Mouse (Mus musculus) cerebellum, adult 9-11 months (tissue): ENCODE measurements around the gene Spns2.
A peak's percentile ranks its signal among the peaks of the same experiment; 100 is the strongest.

Experiments used
- DNase-seq: peaks from one replicate; pipeline ENCODE4 v3.0.0; 2022

Gene Spns2

DNA sequence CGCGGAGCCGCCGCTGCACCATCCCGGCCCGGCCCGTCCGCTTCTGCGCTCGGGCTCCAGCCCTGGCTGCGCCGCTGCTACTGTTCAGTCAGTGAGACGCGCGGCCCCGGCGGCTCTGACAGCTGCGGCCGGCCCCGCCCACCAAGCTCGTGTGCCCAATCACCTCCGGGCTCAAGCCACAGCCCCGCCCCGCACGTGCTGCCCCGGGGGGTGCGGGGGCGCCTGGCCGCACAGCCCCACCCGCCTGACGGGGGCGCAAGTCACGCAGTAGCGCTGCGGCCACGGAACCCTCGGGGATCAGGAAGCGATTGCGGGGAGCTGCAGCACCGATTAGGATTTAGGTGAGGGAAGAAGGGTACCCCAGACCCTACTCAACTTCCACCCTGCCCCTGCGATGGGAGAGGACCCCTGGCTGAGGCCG is at the start of gene Spns2:
TSS of gene Spns2 (minus strand) at position 24 of the 421 bp plus-strand sequence.
- DNase-seq = peak; percentile 73

GRCm38 (mm10) chr11:72538811-72539210 is 49.1 kb upstream of the Spns2 start:
- no peak for DNase-seq

DNA sequence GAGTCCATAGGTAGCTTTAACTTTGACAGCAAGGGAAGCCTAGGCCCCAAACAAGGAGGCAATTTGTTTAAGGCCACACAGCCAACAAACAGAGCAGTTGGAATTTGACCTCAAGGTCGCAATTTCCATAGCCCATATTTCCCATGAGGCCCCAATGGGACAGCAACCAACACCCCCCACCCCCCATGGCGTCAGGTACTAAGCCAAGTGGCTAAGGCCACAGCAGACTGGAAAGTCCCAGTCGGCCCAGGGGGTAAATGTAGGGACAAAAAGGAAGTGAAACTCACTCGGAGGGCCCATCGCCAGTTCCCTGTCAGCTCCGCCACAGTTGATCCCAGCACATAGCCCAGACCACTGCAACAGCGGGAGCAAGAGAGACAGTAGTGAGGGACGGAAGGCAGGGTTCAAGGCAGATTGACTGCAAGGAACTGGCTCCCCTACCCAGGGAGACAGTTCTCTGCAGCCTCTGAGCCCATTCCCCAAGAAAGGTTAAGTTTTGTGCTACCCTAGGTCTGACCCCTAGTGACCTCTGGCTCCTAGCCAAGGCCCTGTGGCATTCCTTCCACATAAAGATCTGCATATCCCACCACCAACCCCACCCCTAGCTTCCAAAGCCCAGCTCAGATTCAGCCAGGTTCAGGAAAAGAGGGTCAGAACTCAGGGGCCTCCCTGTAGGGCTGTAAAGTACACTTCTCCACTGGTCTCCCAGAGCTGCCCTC is 48.5 kb upstream of the Spns2 start:
- no peak for DNase-seq

GRCm38 (mm10) chr11:72537503-72537902 is 47.8 kb upstream of the Spns2 start:
- DNase-seq = no peak

DNA sequence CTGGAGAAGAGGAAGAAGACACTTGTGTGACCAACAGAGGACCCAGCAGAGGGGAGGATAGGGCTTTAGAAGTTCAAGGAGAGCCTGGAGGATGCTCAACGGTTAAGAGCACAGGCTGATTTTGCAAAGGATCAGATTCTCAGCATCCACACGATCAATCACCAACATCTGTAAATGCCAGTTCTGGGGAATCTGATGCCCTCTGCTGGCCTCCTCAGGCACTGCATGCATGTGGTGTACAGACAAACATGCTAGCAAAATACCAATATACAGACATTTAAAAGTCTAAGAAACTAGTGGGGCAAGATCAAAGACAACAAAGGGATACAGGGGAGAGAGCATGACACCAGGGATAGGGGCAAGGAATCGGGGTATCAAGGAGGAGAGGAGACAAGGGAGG is 45.8 kb upstream of the Spns2 start:
- no peak for DNase-seq

DNA sequence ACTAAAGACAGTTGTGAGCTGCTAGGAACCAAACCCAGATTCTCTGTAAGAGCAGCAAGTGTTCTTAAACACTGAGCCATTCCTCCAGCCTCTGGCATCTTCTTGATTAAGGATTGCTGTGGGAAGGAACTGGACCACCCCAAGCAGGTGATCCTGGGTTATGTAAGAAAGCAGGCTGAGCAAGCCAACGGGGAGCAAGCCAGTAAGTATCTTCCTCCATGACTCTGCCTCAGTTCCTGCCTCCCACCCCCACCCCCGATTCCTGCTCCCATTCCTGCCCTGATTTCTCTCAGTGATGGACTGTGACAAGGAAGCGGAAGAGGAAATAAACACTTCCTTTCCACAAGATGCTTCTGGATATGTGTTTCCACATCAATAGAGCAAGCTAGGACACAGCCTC is 43.2 kb upstream of the Spns2 start:
- DNase-seq = no peak

DNA sequence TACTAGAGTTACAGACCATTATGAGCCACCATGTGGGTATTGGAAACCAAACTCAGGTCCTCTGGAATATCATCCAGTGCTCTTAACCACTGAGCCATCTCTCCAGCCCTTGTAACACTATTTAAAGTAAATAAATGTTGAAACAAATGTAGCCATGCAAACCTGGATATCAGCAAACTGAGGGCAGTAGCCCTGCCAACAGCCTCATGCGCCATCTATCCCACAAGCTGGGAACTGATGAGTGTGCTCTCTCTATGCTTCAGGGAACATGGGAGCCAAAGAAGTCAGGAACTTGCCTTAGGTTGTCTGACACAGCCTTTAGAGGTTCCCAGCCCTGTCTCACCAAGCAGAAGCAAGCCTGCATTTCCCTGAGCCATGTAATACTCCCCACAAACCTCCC is 41.9 kb upstream of the Spns2 start:
- DNase-seq = no peak

DNA sequence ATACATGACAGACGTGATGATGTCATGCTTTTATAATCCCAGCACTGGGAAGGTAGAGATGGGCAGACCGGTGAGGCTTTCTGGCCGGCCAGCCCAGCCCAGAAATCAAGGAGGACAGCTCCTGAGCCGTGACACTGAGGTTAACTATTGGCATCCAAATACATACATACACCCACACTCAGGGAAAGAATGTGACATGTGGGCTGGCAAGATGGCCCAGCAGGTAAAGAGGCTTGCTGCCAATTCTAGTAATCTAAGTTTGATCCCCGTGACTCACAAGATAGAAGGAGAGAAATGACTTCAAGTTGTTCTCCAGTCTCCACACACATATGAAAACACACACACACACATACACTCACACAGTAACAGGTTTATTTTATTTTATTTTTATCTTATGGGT is 41.4 kb upstream of the Spns2 start:
- DNase-seq = no peak

DNA sequence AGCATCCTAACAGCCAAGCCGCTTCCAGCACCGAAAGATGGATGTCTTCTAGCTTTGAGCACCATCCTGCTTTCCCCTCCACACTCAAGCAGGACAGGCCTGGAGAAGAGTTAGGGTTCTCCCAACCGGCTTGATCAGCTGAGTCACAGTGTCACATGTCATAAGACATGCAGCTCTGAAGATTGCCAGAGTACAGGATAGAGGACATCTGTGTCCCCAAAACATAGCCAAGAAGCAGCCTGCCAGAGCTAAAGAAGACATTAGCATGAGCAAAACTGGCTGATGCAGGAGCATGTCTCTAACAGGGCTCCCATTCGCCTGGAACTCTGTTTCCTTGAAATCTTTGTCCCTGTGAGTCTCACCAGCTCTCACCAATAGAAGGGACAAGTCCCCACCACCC is 36.5 kb upstream of the Spns2 start:
- DNase-seq = no peak

- no peak for DNase-seq
Measured at GRCm38 (mm10) chr11:72523711-72524110, 34.0 kb upstream of the Spns2 start.

DNA sequence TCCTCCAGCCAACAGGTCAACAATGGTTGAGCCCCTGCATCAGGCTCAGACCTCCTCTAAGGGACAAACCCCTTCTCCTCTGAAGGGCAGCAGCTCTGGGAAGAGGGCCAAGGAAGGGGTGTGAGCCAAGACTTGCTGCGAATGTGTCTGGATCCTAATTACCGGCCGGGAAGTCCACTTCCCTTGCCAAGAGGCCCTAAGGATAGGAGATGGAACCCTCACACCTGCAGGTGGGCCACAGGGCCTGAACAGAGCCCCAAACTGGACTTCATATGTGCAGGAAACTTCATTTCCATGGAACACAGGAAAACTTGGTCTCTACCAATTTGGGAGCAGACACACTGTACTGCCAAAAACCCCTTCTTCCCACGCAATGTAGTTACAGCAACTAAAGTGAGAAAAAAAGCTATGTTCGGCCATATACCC is 32.9 kb upstream of the Spns2 start:
- peak; percentile 42 for DNase-seq

GRCm38 (mm10) chr11:72521598-72522541 is 32.2 kb upstream of the Spns2 start:
- DNase-seq = no peak

GRCm38 (mm10) chr11:72519895-72520294 is 30.2 kb upstream of the Spns2 start:
- DNase-seq = no peak

DNA sequence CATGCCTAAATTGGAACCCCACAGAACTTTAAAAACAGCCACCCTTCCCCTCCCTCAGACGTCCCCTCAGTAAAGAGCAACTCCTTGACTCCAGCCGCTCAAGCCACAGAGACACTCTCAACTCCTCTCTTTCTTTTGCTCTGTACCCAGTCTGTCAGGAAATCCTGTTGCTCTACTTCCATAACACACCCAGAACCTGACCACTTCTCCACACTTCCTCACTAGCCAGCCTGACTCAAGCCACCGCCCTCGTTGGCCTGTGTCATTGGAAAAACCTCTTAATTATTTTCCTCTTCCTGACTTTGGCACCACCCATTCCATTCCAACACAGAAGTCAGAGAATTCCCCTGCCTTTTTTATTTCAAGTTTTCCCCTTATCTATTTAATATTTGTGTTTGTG is 29.5 kb upstream of the Spns2 start:
- DNase-seq = no peak

GRCm38 (mm10) chr11:72518449-72518848 is 28.7 kb upstream of the Spns2 start:
- no peak for DNase-seq

DNA sequence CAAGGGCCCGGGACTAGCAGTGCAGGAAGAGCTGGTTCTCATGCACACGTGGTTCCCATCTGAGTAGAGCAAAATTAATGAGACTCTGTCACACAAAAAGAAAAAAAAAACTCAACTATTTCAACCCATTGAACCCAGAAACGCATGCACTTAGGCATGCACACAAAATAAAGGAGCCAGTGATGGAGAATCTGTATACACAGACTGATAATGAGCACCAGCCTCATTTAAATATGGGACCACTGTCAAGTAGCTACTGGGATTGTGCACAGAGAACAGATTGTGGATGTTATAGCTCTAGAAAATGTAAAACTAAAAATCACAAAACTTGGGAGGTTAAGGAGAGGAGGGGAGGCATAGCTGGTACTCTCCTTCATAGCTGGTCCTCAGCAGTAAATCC is 25.3 kb upstream of the Spns2 start:
- DNase-seq = no peak

- no peak for DNase-seq
Measured at GRCm38 (mm10) chr11:72508651-72509050, 18.9 kb upstream of the Spns2 start.

DNA sequence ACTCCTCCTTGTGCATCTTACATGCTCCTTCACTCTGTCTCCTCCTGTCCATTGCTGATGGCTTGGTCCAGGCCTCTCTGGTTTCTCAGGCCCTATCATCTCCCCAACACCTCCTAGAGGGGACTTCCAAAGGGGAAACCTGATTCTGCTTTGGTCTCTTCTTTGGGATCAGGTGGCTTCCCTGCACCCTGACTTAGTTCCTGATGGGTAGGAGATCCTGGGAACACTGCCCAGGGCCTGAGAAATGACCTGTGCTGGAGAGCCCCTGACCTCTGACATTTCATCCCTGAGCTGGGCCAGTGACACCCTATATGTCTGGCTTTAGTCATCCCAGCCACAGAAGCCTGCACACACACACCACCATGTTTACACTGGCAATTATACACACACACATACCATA is 17.9 kb upstream of the Spns2 start:
- DNase-seq = no peak

- no peak for DNase-seq
Measured at GRCm38 (mm10) chr11:72504016-72504797, 14.5 kb upstream of the Spns2 start.

- DNase-seq = no peak
Measured at GRCm38 (mm10) chr11:72503501-72503921, 13.8 kb upstream of the Spns2 start.

GRCm38 (mm10) chr11:72502236-72502635 is 12.5 kb upstream of the Spns2 start:
- DNase-seq = no peak

GRCm38 (mm10) chr11:72501426-72502002 is 11.8 kb upstream of the Spns2 start:
- DNase-seq = no peak

GRCm38 (mm10) chr11:72500139-72500538 is 10.4 kb upstream of the Spns2 start:
- DNase-seq = no peak
